Mouse (Mus musculus): Measurements from ENCODE around the gene Bahd1.

GRCm38 (mm10) chr2:118956497-118956896 lies 56.3 kb downstream of the Bahd1 start:
- TF ChIP-seq MAFK (IDR thresholded peaks at IDR 0.05; ENCODE audit: insufficient read depth, low read depth, low read length) (0 out of 2 replicates have a peak, but pooled peaks have one; percentile 63), HCFC1 (IDR thresholded peaks at IDR 0.05; ENCODE audit: borderline replicate concordance, insufficient read depth, low read length) (no peak), ZC3H11A (IDR thresholded peaks at IDR 0.05; ENCODE audit: borderline replicate concordance, low read depth, low read length) (no peak)

Measured in ES-E14 (cell line).